Mouse (Mus musculus): Measurements from ENCODE around the gene Lmntd1. TPM values are rescaled to one million over a fixed set of nuclear protein-coding genes. Genes with fewer than 3 reads are reported as not detected.

Gene Lmntd1
- total RNA-seq, 2 experiments from 2014 or later = 2.0 to 2.3 TPM

- no peak for DNase-seq (ENCODE audit: low spot score in 2 of 2)
- H3K4me3 ChIP-seq = no peak overlapping the region
- no peak for TF ChIP-seq CTCF (conservative IDR thresholded peaks at IDR 0.05)
- no peak overlapping the region for H3K27ac ChIP-seq
Observed at GRCm38 (mm10) chr6:145320156-145320555, 294.0 kb downstream of the Lmntd1 start.

Other genes starting within 250 kb of the Lmntd1 start
- not detected for gene Tuba3b, start 1.4 kb upstream of the Lmntd1 start, total RNA-seq (2021)
- gene Rassf8, start 132.4 kb upstream of the Lmntd1 start, total RNA-seq (2021) = 10 to 100 TPM; 25.6 to 26.4 TPM

Measured in layer of hippocampus, adult 2 months (tissue).